Comparison of ENCODE assay signal across 31 mouse cellular contexts in genomic region chr17:3744402-3744801, GRCm38 (mm10). TPM values are rescaled to one million over a fixed set of nuclear protein-coding genes. Genes with fewer than 3 reads are reported as not detected.
A peak's percentile ranks its signal among the peaks of the same experiment; 100 is the strongest.
DNase-seq lines count a peak whose midpoint lies in the region; ATAC-seq and TF ChIP-seq lines count a peak whose summit lies in the region.
"Had no signal": no experiment of that assay in that cellular context is flagged by ENCODE, and none has a peak within 500 bp of the region (broad histone marks: within the 10 kb centered on the region; RNA-seq: fewer than 3 reads in every experiment).

No protein-coding gene starts in this region.

- peaks cover 0 to 11% of the 10 kb centered on the region in 2 experiments; a peak in 2 of 4 replicates for H3K4me1 ChIP-seq in CH12.LX (ENCODE audit: control insufficient read depth in 1 of 2, insufficient read depth in 2 of 2)
- H3K4me1 ChIP-seq: embryonic facial prominence, embryonic 13.5 days; embryonic facial prominence, embryonic 15.5 days; forebrain, embryonic 10.5 days; forebrain, embryonic 12.5 days had no signal

- DNase-seq in 416B (ENCODE audit: low read depth) (peak; percentile 16), CH12.LX (ENCODE audit: extremely low read depth) (peak; percentile 9)
- no peak for DNase-seq in lung, adult 18-20 months
- no peak for DNase-seq in thymus, postnatal 25 days
- no peak for DNase-seq in ovary, adult 18-20 months (ENCODE audit: low spot score)
- DNase-seq: adrenal gland, adult 8-10 months; adrenal gland, postnatal 14 days; adrenal gland, postnatal 36 days; B cell, adult 2 months; cerebellum, adult 11-12 months; cerebellum, adult 2 months; cerebellum, adult 9-10 months; cerebellum, postnatal 10 days; cerebellum, postnatal 25 days; embryo, embryonic 11 days had no signal

- TF ChIP-seq EP300 in CH12.LX (IDR thresholded peaks at IDR 0.05; ENCODE audit: low read length), result no peak

- no peaks in the 10 kb centered on the region for H3K79me2 ChIP-seq in CH12.LX (replicated peaks; ENCODE audit: control insufficient read depth, extremely low read depth, insufficient read depth, poor library complexity, severe bottlenecking)

- no peak for TF ChIP-seq CTCF in CH12.LX (conservative IDR thresholded peaks at IDR 0.05 in 1 of 2, IDR thresholded peaks at IDR 0.05 in 1 of 2; ENCODE audit: low read depth in 2 of 2, low read length in 2 of 2)

- dilution Hi-C loops in CH12.LX (cut with MboI; ENCODE audit: extremely low pct_ligation_motif_present, extremely low pct_unique_long_range_greater_than_20kb, low sequenced_read_pairs), result no loop called here

- in situ Hi-C loops in CH12.LX (cut with MboI; ENCODE audit: low pct_ligation_motif_present, low pct_unique_long_range_greater_than_20kb, low sequenced_read_pairs), result no loop called here

- no peaks in the 10 kb centered on the region for H3K36me3 ChIP-seq in CH12.LX (replicated peaks in 1 of 2; ENCODE audit: control insufficient read depth in 1 of 2, insufficient read depth in 1 of 2, low read length in 1 of 2)
- H3K36me3 ChIP-seq: embryonic facial prominence, embryonic 13.5 days; embryonic facial prominence, embryonic 15.5 days; forebrain, embryonic 10.5 days; forebrain, embryonic 12.5 days had no signal

- no peak overlapping the region for H3K4me3 ChIP-seq in CH12.LX (replicated peaks in 1 of 3; ENCODE audit: low read depth in 2 of 3, low read length in 2 of 3, poor library complexity in 1 of 3)
- H3K4me3 ChIP-seq: embryonic facial prominence, embryonic 13.5 days; embryonic facial prominence, embryonic 15.5 days; erythroblast, embryonic 14.5 days; forebrain, embryonic 10.5 days; forebrain, embryonic 12.5 days had no signal

- no peaks in the 10 kb centered on the region for H3K9me3 ChIP-seq in CH12.LX (replicated peaks; ENCODE audit: low read length)
- H3K9me3 ChIP-seq: embryonic facial prominence, embryonic 13.5 days; embryonic facial prominence, embryonic 15.5 days; forebrain, embryonic 10.5 days; forebrain, embryonic 12.5 days had no signal

- H3K4me2 ChIP-seq in CH12.LX (ENCODE audit: insufficient read depth, low read depth, poor library complexity, severe bottlenecking), result no peak overlapping the region
- H3K4me2 ChIP-seq: embryonic facial prominence, embryonic 13.5 days; embryonic facial prominence, embryonic 15.5 days; forebrain, embryonic 12.5 days had no signal

- no peak overlapping the region for H3K9ac ChIP-seq in CH12.LX (ENCODE audit: insufficient read depth, low read depth)
- H3K9ac ChIP-seq: embryonic facial prominence, embryonic 13.5 days; embryonic facial prominence, embryonic 15.5 days; forebrain, embryonic 12.5 days had no signal

- no peak for TF ChIP-seq POLR2A in CH12.LX (IDR thresholded peaks at IDR 0.05; ENCODE audit: low read depth, low read length)

- no peaks in the 10 kb centered on the region for H3K27me3 ChIP-seq in CH12.LX (replicated peaks)
- H3K27me3 ChIP-seq: embryonic facial prominence, embryonic 13.5 days; embryonic facial prominence, embryonic 15.5 days; forebrain, embryonic 12.5 days had no signal

- no peak overlapping the region for H3K27ac ChIP-seq in CH12.LX (ENCODE audit: insufficient read depth, low read depth)
- H3K27ac ChIP-seq: embryonic facial prominence, embryonic 13.5 days; embryonic facial prominence, embryonic 15.5 days; forebrain, embryonic 10.5 days; forebrain, embryonic 12.5 days had no signal

- peak; percentile 71; the same call in 1 of the 2 replicates for ATAC-seq in common myeloid progenitor, adult 5-6 weeks (replicated peaks; ENCODE audit: low read depth, poor library complexity, severe bottlenecking)
- ATAC-seq in hematopoietic stem cell, adult 5-6 weeks (replicated peaks in 1 of 2; ENCODE audit: insufficient read depth in 1 of 2, low FRiP score in 2 of 2, low TSS enrichment in 1 of 2, low read depth in 1 of 2, poor library complexity in 2 of 2, severe bottlenecking in 2 of 2), result peak; percentile 62 to 81
- no peak for ATAC-seq in inflammation-experienced regulatory T-cells, adult 6 months
- ATAC-seq: activated CD4-positive, CD25-positive, alpha-beta regulatory T cell, adult 4 months; CD4-positive, CD25-positive, alpha-beta regulatory T cell, adult 4 months; forebrain, embryonic 14.5 days; forebrain, embryonic 16.5 days; Patski had no signal

- no peak for TF ChIP-seq RAD21 in CH12.LX (IDR thresholded peaks at IDR 0.05; ENCODE audit: low read depth, low read length)

TF ChIP-seq in CH12.LX, 34 proteins besides CTCF, POLR2A, EP300 and RAD21:
- no peak for TF ChIP-seq SMC3 (IDR thresholded peaks at IDR 0.05; ENCODE audit: low read depth, low read length)
- TF ChIP-seq ZMIZ1 (IDR thresholded peaks at IDR 0.05; ENCODE audit: low read depth, low read length), result no peak
- TF ChIP-seq MEF2A (IDR thresholded peaks at IDR 0.05; ENCODE audit: borderline replicate concordance, low read depth, low read length), result no peak
- TF ChIP-seq TBP (conservative IDR thresholded peaks at IDR 0.05; ENCODE audit: low read depth, low read length), result no peak
- TF ChIP-seq JUN (IDR thresholded peaks at IDR 0.05; ENCODE audit: insufficient read depth, low read depth, low read length), result no peak
- TF ChIP-seq POLR2AphosphoS2 (IDR thresholded peaks at IDR 0.05; ENCODE audit: low read depth, low read length), result no peak
- no peak for TF ChIP-seq MAZ (IDR thresholded peaks at IDR 0.05; ENCODE audit: low read depth, low read length)
- TF ChIP-seq USF2 (conservative IDR thresholded peaks at IDR 0.05; ENCODE audit: low read depth, low read length), result no peak
- TF ChIP-seq RCOR1 (conservative IDR thresholded peaks at IDR 0.05; ENCODE audit: low read depth, low read length), result no peak
- no peak for TF ChIP-seq MYC (IDR thresholded peaks at IDR 0.05; ENCODE audit: low read depth, low read length)
- no peak for TF ChIP-seq NRF1 (IDR thresholded peaks at IDR 0.05; ENCODE audit: low read depth, low read length)
- no peak for TF ChIP-seq KAT2A (IDR thresholded peaks at IDR 0.05; ENCODE audit: insufficient replicate concordance, low read length)
- TF ChIP-seq SIN3A (IDR thresholded peaks at IDR 0.05; ENCODE audit: low read length), result no peak
- no peak for TF ChIP-seq UBTF (IDR thresholded peaks at IDR 0.05; ENCODE audit: low read depth, low read length)
- TF ChIP-seq JUND (conservative IDR thresholded peaks at IDR 0.05; ENCODE audit: low read depth, low read length), result no peak

RNA-seq across cellular contexts. Expression of gene Nox3, which starts 48.3 kb away (rescaled TPM):
- not detected in 2 replicates for total RNA-seq in CH12.LX (2012; rRNA removed)
- total RNA-seq in CH12.LX (2014; rRNA removed), result not detected in 2 replicates
- polyA plus RNA-seq in CH12.LX (2012; ENCODE audit: insufficient read length, low read depth), result not detected in 2 replicates
- not detected in 2 replicates for total RNA-seq in common myeloid progenitor, adult 5-6 weeks (2017)
- not detected in 2 replicates for total RNA-seq in hematopoietic stem cell, adult 5-6 weeks (2017)
- polyA plus RNA-seq in inflammation-experienced regulatory T-cells, adult 6 months (2017; shearing (Covaris generic)), result not detected
- total RNA-seq: adrenal gland, adult 18-20 months; adrenal gland, adult 8-10 months; adrenal gland, postnatal 14 days; adrenal gland, postnatal 36 days; ES-E14 had no signal
- polyA plus RNA-seq: activated CD4-positive, CD25-positive, alpha-beta regulatory T cell, adult 4 months; CD4-positive, CD25-positive, alpha-beta regulatory T cell, adult 4 months; cerebellum, adult 2 months; embryonic facial prominence, embryonic 11.5 days; embryonic facial prominence, embryonic 13.5 days; embryonic facial prominence, embryonic 15.5 days; erythroblast, embryonic 14.5 days; forebrain, embryonic 10.5 days; forebrain, embryonic 12.5 days; forebrain, embryonic 14.5 days; forebrain, embryonic 16.5 days; Patski had no signal

Comparison
In these comparisons a context has a peak if more than half of its experiments do, and no peak if none do; other contexts are left out.
1. DNase-seq: peak in 416B (single experiment) and CH12.LX (single experiment); none in lung, adult 18-20 months (0 of 2), thymus, postnatal 25 days (single experiment) and ovary, adult 18-20 months (single experiment).